Mouse (Mus musculus) spleen, adult 2 months (tissue): Measurements from ENCODE around the gene Noxa1.

Experiments
- CTCF ChIP-seq: fragments of 200-500 bp; IDR thresholded peaks from 2 replicates; pipeline ENCODE4 v1.5.1; 2011; ENCODE audit warnings: mild to moderate bottlenecking, inconsistent platforms; ENCODE audit not compliant: insufficient read depth, insufficient read length, insufficient replicate concordance; ENCODE audit errors: extremely low read depth
- POLR2A ChIP-seq: fragments of 200-500 bp; IDR thresholded peaks from 2 replicates; pipeline ENCODE4 v1.6.1; 2011; ENCODE audit warnings: low read depth, low read length, inconsistent platforms

DNA sequence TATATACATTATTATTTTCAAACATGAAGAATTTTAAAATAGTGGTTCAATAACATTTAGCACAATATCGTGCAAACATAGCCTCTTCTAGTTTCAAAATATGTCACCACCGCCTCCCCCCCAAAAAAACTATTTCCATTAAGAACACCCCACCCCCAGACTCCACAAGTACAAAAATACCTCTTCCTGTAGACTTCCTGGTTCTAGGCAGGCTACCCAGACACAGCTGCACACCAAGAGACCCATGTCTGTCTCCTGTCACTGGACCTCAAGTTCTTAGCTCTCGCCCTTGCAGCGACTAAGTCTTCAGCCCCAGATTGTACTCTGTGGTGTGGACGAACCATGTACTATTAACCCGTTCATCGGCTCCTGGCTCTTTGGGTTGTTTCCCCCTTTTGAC lies 26.0 kb upstream of the Noxa1 start:
- no peak for TF ChIP-seq CTCF
- TF ChIP-seq POLR2A = no peak
